Comparison of ENCODE assay signal across 19 mouse cellular contexts in the genomic region with DNA sequence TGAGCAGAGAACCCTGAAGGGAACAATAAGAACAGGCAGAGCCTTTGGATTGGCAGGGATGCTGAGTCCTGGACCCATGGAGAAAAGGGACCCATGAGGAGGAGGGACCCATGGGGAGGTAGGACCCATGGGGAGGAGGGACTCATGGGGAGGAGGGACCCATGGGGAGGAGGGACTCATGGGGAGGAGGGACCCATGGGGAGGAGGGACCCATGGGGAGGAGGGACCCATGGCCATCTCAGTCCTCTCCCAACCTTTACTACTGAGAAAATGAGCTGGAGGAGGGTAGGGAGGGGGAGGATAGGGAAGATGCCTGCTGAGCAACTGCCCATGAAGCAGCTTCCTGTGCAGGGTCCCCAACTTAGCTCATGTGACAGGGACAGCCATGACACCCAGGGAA. TPM values are rescaled to one million over a fixed set of nuclear protein-coding genes. Genes with fewer than 3 reads are reported as not detected.
A peak's percentile ranks its signal among the peaks of the same experiment; 100 is the strongest.
DNase-seq lines count a peak whose midpoint lies in the region; ATAC-seq and TF ChIP-seq lines count a peak whose summit lies in the region.
"Had no signal": no experiment of that assay in that cellular context is flagged by ENCODE, and none has a peak within 500 bp of the region (broad histone marks: within the 10 kb centered on the region; RNA-seq: fewer than 3 reads in every experiment).

No protein-coding gene starts in this region.

- in situ Hi-C loops in ES-E14 (cut with MboI; ENCODE audit: low sequenced_read_pairs in 2 of 2, unreplicated experiment in 2 of 2): no loop called here

- H3K4me1 ChIP-seq in ES-E14 (ENCODE audit: control insufficient read depth in 2 of 2, insufficient read depth in 2 of 2, low read length in 2 of 2, poor library complexity in 1 of 2): peaks cover 0 to 13% of the 10 kb centered on the region in 2 experiments; a peak in 1 of 4 replicates
- H3K4me1 ChIP-seq in heart, embryonic 12.5 days (replicated peaks): no peaks in the 10 kb centered on the region
- H3K4me1 ChIP-seq: embryonic facial prominence, embryonic 13.5 days; heart, embryonic 13.5 days had no signal

- H3K27me3 ChIP-seq in splenic B cell, adult 2 months (ENCODE audit: control insufficient read depth, insufficient read depth, low read length, poor library complexity, severe bottlenecking): no peaks in the 10 kb centered on the region
- peaks cover 7% of the 10 kb centered on the region; the same call in 1 of the 2 replicates for H3K27me3 ChIP-seq in heart, embryonic 12.5 days (replicated peaks)
- H3K27me3 ChIP-seq: embryonic facial prominence, embryonic 13.5 days; forebrain, embryonic 12.5 days; hindbrain, embryonic 15.5 days had no signal

- H3K4me2 ChIP-seq in heart, embryonic 12.5 days: no peak overlapping the region
- H3K4me2 ChIP-seq: embryonic facial prominence, embryonic 13.5 days; forebrain, embryonic 12.5 days; heart, embryonic 13.5 days; hindbrain, embryonic 15.5 days had no signal

- intact Hi-C loops in left cerebral cortex, postnatal 10 days (cut with DNase I): no loop called here

- H3K4me3 ChIP-seq in ES-E14 (ENCODE audit: insufficient read depth in 1 of 2, low read depth in 1 of 2, low read length in 2 of 2, poor library complexity in 1 of 2, severe bottlenecking in 1 of 2): no peak overlapping the region
- no peak overlapping the region for H3K4me3 ChIP-seq in heart, embryonic 12.5 days
- H3K4me3 ChIP-seq: embryonic facial prominence, embryonic 13.5 days; forebrain, embryonic 12.5 days; heart, embryonic 13.5 days; hindbrain, embryonic 15.5 days had no signal

- DNase-seq in A20 (ENCODE audit: low read depth, low spot score) (peak; percentile 64), ES-E14 (ENCODE audit: low read depth, low spot score) (peak; percentile 29), ZHBTc4 (ENCODE audit: low read depth, low spot score) (peak; percentile 75)
- peak; percentile 18 for DNase-seq in splenic B cell, adult 2 months (ENCODE audit: low read depth, low spot score)
- no peak for DNase-seq in left cerebral cortex, postnatal 10 days (ENCODE audit: extremely low spot score in 1 of 2, low spot score in 2 of 2)
- DNase-seq: adrenal gland, postnatal 14 days; cerebellum, adult 11 months; cerebellum, adult 8-10 months; cerebellum, postnatal 25 days; gastrocnemius, postnatal 25 days; heart, postnatal 36 days had no signal

- no peak for ATAC-seq in heart, embryonic 12.5 days (ENCODE audit: insufficient number of reproducible peaks, low FRiP score)
- ATAC-seq: forebrain, embryonic 16.5 days; intestine, postnatal 0 days had no signal

- H3K36me3 ChIP-seq in ES-E14 (ENCODE audit: control insufficient read depth, insufficient read depth, low read length, poor library complexity, severe bottlenecking): no peaks in the 10 kb centered on the region
- peaks cover 2% of the 10 kb centered on the region for H3K36me3 ChIP-seq in splenic B cell, adult 2 months (ENCODE audit: control insufficient read depth, insufficient read depth, low read length, poor library complexity, severe bottlenecking)
- no peaks in the 10 kb centered on the region for H3K36me3 ChIP-seq in heart, embryonic 12.5 days
- H3K36me3 ChIP-seq: embryonic facial prominence, embryonic 13.5 days; heart, embryonic 13.5 days; hindbrain, embryonic 15.5 days had no signal

- no peak overlapping the region for H3K27ac ChIP-seq in ES-E14 (ENCODE audit: insufficient read depth, low read depth, low read length, poor library complexity, severe bottlenecking)
- no peak overlapping the region for H3K27ac ChIP-seq in heart, embryonic 12.5 days (ENCODE audit: poor library complexity, severe bottlenecking)
- H3K27ac ChIP-seq: embryonic facial prominence, embryonic 13.5 days; heart, embryonic 13.5 days; hindbrain, embryonic 15.5 days had no signal

- H3K9me3 ChIP-seq in ES-E14 (ENCODE audit: control insufficient read depth, insufficient read depth, low read depth, low read length): no peaks in the 10 kb centered on the region
- H3K9me3 ChIP-seq in heart, embryonic 12.5 days (replicated peaks): no peaks in the 10 kb centered on the region
- H3K9me3 ChIP-seq: embryonic facial prominence, embryonic 13.5 days; forebrain, embryonic 12.5 days; heart, embryonic 13.5 days; hindbrain, embryonic 15.5 days had no signal

- no peak overlapping the region for H3K9ac ChIP-seq in ES-E14 (ENCODE audit: insufficient read depth, low read depth, low read length, poor library complexity, severe bottlenecking)
- H3K9ac ChIP-seq in heart, embryonic 12.5 days: no peak overlapping the region
- H3K9ac ChIP-seq: embryonic facial prominence, embryonic 13.5 days; forebrain, embryonic 12.5 days; heart, embryonic 13.5 days; hindbrain, embryonic 15.5 days had no signal

TF ChIP-seq in ES-E14, 5 proteins besides CTCF, POLR2A, EP300 and RAD21:
- TF ChIP-seq ZNF384 (IDR thresholded peaks at IDR 0.05; ENCODE audit: low read depth, low read length) (no peak), HCFC1 (IDR thresholded peaks at IDR 0.05; ENCODE audit: borderline replicate concordance, insufficient read depth, low read length) (no peak), CHD2 (IDR thresholded peaks at IDR 0.05; ENCODE audit: low read depth, low read length) (no peak), MAFK (IDR thresholded peaks at IDR 0.05; ENCODE audit: insufficient read depth, low read depth, low read length) (no peak), ZC3H11A (IDR thresholded peaks at IDR 0.05; ENCODE audit: borderline replicate concordance, low read depth, low read length) (no peak)

RNA-seq across cellular contexts. Expression of a gene that starts 20.3 kb away (rescaled TPM):
- total RNA-seq in ES-E14 (2012; rRNA removed): 7.3 and 11.7 TPM in 2 replicates
- 7.3 and 7.9 TPM in 2 replicates for polyA plus RNA-seq in heart, embryonic 12.5 days (2016; fragmentation: Nextera tagmentation; extraction: Ambion mirVana)
- 1 to 10 TPM; 6.7 to 7.6 TPM for total RNA-seq in left cerebral cortex, postnatal 10 days (2021)

RNA-seq across cellular contexts. Expression of a gene that starts 34.4 kb away (rescaled TPM):
- 0.09 and 0.53 TPM in 2 replicates for total RNA-seq in ES-E14 (2012; rRNA removed)
- polyA plus RNA-seq in heart, embryonic 12.5 days (2016; fragmentation: Nextera tagmentation; extraction: Ambion mirVana): not detected in 2 replicates
- 100 to 1,000 TPM in 1 of 2 experiments, 10 to 100 TPM in 1; 92.2 to 116 TPM for total RNA-seq in left cerebral cortex, postnatal 10 days (2021)
- total RNA-seq: granulocyte monocyte progenitor cell, adult 5-6 weeks had no signal

RNA-seq across cellular contexts. Expression of a gene that starts 49.9 kb away (rescaled TPM):
- total RNA-seq in ES-E14 (2012; rRNA removed): 3.8 and 5.0 TPM in 2 replicates
- polyA plus RNA-seq in heart, embryonic 12.5 days (2016; fragmentation: Nextera tagmentation; extraction: Ambion mirVana): 6.1 and 7.5 TPM in 2 replicates
- 1 to 10 TPM; 4.3 to 5.1 TPM for total RNA-seq in left cerebral cortex, postnatal 10 days (2021)
- total RNA-seq: granulocyte monocyte progenitor cell, adult 5-6 weeks had no signal

Comparison
In these comparisons a context has a peak if more than half of its experiments do, and no peak if none do; other contexts are left out.
1. DNase-seq: peak in A20 (single experiment), ES-E14 (single experiment), ZHBTc4 (single experiment) and splenic B cell, adult 2 months (single experiment); none in left cerebral cortex, postnatal 10 days (0 of 2).
2. RNA of a gene that starts 34.4 kb away (total RNA-seq): 92.2 to 116 TPM in left cerebral cortex, postnatal 10 days; 0.09 to 0.53 TPM in ES-E14; every median in the first group is over 10 times any median in the second.